Mouse (Mus musculus): ENCODE data around the gene Mtcl1.

- TF ChIP-seq ZC3H11A (IDR thresholded peaks at IDR 0.05; ENCODE audit: low read depth, low read length), result no peak
- no peak for TF ChIP-seq IRF4 (IDR thresholded peaks at IDR 0.05; ENCODE audit: low read depth, low read length)
- TF ChIP-seq MAFK (IDR thresholded peaks at IDR 0.05; ENCODE audit: insufficient replicate concordance, low read length), result no peak
- no peak for TF ChIP-seq CTCF (conservative IDR thresholded peaks at IDR 0.05 in 1 of 2, IDR thresholded peaks at IDR 0.05 in 1 of 2; ENCODE audit: low read depth in 2 of 2, low read length in 2 of 2)
- TF ChIP-seq ELF1 (IDR thresholded peaks at IDR 0.05; ENCODE audit: low read depth, low read length), result no peak
- no peak for TF ChIP-seq NELFE (IDR thresholded peaks at IDR 0.05; ENCODE audit: low read depth, low read length)
- TF ChIP-seq USF1 (IDR thresholded peaks at IDR 0.05; ENCODE audit: low read depth, low read length), result no peak
- TF ChIP-seq ZKSCAN1 (IDR thresholded peaks at IDR 0.05; ENCODE audit: borderline replicate concordance, low read depth, low read length), result no peak
- no peak for TF ChIP-seq MYC (IDR thresholded peaks at IDR 0.05; ENCODE audit: low read depth, low read length)
- no peak for TF ChIP-seq MAX (IDR thresholded peaks at IDR 0.05; ENCODE audit: low read length)
- no peak for TF ChIP-seq ZNF384 (IDR thresholded peaks at IDR 0.05; ENCODE audit: low read depth, low read length)
- no peak for TF ChIP-seq UBTF (IDR thresholded peaks at IDR 0.05; ENCODE audit: low read depth, low read length)
- no peak for TF ChIP-seq EP300 (IDR thresholded peaks at IDR 0.05; ENCODE audit: low read length)
- TF ChIP-seq MAZ (IDR thresholded peaks at IDR 0.05; ENCODE audit: low read depth, low read length), result no peak
These were observed 131.5 kb downstream of the Mtcl1 start for GRCm38 (mm10) chr17:66318031-66318430.

Data from CH12.LX (cell line).